Mouse (Mus musculus) liver, adult 2 months (tissue): ENCODE measurements around the gene Abl1.

Source experiments
- CTCF ChIP-seq: fragments of 200-500 bp; IDR thresholded peaks from 2 replicates; pipeline ENCODE4 v1.5.1; 2011; ENCODE audit warnings: low read depth, low read length, control low read depth
- POLR2A ChIP-seq: fragments of 200-500 bp; IDR thresholded peaks from 2 replicates; pipeline ENCODE4 v1.6.1; 2011; ENCODE audit warnings: low read length, control low read depth; ENCODE audit not compliant: insufficient read depth; ENCODE audit errors: extremely low read depth

- TF ChIP-seq POLR2A (no peak), CTCF (no peak)
Observed at GRCm38 (mm10) chr2:31719202-31719880, 31.2 kb downstream of the Abl1 start.
